Mouse (Mus musculus): ENCODE measurements around the gene Arhgap31.

Arhgap31 gene

DNA sequence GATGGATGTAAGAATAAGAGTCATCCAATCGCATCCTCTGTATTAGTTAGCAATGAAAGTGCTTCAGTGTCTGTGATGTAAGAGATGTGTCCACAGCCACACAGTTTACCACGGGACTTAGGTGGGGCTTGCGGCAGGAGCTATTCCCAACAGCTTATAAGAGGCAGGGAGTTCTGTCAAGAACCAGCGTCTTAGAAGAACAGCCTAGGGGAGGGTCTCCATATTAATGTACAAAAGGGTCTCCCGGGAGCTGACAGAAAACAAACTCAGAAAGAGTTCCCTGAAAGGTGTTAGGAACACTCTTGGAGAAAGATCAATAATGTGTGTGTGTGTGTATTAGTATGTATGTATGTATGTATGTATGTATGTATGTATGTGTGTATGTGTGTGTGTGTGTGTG, 60.4 kb downstream of the Arhgap31 start:
- no peak for DNase-seq (ENCODE audit: low read depth, low spot score)

DNA sequence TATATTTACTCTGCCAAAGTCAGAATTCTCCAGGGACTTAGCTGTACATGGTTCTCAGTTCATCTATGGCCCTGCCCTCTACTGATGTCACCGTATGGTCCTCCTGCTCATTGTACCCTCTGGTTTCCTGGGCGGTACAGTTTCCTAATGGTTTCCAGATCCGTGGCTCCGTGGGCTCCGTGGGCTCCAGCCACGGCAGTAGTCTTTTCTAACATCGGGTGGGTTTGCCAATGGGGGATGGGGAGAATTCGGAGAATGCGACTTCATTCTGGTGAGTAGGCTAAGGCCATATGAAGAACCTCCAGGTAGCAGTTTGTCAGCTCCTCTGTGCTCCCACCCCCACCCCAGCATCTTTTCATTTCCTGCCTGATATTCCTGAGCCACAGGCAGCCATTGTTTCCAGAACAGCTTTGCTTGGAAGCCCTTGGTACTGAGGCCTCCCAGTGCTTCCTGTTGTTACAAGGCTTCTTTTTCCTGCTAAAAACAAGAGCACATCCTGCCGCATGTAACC, 61.3 kb downstream of the Arhgap31 start:
- DNase-seq (ENCODE audit: low read depth, low spot score): peak; percentile 45

DNA sequence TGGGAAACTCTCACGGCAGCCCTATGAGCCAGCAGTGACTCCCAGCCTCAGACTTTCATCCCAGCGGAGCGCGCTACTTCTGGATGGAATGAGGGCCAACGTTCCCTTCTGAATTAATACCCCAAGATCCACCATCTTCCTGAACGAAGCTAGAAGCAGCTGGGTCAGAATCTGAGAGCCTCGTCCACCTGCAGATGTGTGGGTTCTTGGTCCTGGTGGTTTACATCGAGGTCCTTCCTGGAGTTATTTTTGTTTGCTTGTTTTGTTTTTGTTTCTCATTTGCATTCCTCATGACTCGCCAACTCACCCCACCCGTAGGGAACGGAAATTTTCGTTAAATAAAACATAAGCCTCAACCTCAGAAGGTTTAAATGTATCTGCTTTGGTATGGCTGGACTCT, 61.8 kb downstream of the Arhgap31 start:
- no peak for DNase-seq (ENCODE audit: low read depth, low spot score)

DNA sequence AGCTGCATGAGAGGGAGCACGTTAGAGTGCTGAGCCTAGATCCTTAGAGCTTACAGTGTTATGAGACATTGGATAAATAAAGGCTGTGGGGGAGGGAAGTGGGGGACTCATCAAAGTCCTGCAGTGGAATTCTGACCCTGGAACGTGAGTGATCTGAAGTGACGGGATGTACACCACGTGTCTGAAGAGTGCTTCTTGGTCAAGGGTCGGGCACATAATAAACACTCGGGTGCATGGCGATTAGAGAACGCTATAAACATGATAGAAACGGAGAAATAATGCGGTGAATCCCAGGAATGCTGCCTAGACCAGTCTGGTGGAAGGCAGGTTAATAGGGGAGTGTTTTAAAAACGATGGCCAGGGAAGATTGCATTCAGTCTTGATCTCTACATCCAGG, 63.6 kb downstream of the Arhgap31 start:
- no peak for DNase-seq (ENCODE audit: low read depth, low spot score)

DNA sequence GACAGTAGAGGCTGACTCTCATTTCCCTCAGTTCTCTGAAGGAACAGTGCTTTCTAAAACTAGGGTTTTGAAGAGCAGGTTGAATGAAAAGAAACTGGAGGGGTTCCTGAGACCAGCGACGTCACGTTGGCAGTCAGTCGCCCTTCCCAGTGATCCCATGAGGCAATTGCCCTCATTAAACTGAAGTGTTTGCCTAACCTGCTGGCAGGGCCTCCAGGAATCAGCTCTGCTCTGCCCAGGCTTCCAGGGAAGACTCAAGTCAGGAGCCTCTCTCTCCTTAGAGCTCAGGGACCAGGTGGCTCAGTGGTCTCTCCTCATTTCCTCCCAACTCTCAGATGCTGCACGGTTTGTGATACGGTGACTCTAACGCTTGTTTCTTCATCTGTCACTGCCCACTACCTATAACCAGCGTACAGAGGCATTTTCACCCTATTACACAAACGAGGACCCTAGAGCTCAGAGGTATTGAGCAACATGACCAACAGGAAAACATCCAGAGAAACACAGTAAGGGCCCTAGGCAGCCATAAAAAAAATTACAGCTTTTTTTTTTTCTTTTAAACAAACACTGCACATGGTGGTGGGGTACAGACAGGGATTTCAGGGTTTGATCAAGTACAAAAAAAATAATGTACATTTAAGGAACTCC, 64.2 kb downstream of the Arhgap31 start:
- no peak for DNase-seq (ENCODE audit: low read depth, low spot score)

DNA sequence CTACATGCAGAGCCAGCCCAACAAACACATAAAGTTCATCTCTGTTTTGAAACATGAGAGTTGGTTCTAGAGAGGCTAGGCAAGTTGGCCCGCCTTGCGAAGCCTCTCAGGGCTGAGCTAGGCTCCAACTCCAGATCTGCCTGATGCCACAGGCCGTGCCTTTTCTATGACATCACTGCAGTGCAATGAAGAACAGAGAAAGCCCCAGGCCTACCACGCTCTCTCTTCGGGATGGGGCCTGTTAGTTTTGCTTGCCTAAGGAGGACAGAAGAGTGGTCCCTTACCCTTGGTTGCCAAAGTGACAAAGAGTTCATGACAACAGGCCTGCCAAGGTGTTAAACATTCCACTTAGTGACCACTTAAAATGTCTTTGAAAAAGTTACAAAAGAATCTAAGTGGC, 64.9 kb downstream of the Arhgap31 start:
- DNase-seq (ENCODE audit: low read depth, low spot score): no peak

DNA sequence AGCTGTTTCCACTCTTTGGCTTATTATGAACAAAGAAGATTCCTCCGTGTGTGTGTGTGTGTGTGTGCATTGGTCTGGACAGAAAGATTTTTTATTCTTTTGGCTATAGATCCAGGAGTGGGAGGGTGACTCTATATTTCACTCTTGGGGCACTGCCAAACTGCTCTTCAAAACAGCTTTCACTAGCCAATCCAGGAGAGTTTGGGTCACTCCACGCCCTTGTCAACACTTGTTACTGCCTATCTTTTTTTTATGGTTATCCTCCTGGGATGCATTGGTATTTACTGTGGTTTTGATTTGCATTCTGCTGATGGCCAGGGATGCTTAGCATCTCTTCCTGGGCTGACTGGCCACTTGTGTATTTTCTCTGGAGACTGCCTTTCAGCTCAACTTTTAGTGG, 68.6 kb downstream of the Arhgap31 start:
- peak; percentile 96 for DNase-seq (ENCODE audit: low read depth, low spot score)

DNA sequence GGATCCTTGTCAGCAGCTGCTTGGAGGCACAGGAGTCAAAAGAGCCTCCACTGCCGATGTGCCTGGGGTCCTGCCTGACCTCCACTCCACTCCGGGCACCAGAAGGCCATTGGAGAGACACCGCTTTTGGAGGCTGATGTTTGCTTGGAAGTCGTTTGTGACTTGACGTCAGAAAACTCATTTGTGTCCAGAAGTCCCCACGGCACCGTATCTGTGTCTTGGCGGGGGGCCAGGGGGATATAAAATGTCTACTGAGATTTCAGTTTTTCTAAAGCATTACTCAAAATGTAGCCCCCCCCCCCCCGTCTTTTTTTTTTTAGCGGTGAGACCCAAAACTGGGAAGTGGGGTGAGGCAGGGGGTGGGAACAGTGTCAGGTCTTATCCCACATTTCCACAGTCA, 76.0 kb downstream of the Arhgap31 start:
- DNase-seq (ENCODE audit: low read depth, low spot score): no peak

DNA sequence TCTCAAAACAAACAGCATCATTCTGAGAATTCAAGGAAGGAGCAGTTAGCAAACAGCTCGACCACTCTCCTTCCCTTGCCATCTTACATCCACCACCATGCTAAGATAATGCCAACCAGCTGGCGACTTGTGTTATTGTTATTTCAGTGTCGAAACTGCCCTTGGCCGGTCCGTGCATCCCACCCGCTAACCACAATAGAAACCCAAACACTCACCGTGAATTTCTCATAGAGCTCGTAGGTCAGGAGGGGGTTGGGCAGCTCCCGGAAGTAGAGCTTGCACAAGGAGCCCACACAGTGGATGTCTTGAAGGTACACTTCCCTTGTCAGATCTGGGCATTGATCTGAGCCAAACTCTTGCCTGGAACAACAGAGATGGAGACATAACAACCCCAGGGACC, 76.4 kb downstream of the Arhgap31 start:
- no peak for DNase-seq (ENCODE audit: low read depth, low spot score)

DNA sequence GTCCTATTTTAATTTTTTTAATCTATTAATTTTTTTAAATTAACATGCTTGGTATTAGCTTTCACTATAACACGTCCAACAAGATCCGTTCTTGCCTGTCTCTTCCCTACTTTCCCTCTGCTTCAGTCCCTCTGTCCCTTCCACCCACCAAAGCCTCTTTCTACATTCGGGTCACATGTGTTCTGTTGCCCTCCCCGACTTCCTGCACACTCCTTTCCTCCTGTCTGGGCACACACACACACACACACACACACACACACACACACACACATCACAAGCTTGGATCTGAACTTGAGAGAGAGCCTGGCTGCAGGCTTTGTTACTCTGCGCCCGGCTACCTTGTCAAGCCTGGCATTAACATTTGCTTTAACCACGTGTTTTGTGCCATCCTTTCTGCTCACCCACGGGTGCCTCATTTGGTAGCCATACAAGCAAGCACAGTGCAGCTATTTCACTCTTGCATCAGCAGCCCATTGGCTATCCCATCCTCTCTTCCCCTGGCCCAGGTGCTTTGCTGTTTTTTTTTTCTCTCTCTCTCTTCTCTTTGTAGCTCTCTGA, 77.2 kb downstream of the Arhgap31 start:
- DNase-seq (ENCODE audit: low read depth, low spot score): no peak

DNA sequence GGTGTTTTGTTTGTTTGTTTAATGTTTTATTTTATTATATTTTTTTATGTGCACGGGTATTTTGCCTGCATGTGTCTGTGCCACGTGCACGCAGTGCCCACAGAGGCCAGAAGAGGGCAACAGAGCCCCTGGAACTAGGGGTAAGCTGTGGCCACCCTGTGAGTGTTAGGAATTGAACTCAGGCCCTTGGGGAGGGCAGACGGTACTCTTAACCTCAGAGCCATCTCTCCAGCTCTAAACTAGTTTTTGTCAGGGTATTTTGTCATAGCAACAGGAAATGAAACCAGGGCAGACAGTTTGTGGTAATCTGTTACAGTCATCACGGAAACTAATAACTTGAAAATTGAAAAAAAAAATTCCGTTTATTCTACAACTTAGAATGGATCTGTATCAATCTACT, 80.9 kb downstream of the Arhgap31 start:
- peak; percentile 77 for DNase-seq (ENCODE audit: low read depth, low spot score)

DNA sequence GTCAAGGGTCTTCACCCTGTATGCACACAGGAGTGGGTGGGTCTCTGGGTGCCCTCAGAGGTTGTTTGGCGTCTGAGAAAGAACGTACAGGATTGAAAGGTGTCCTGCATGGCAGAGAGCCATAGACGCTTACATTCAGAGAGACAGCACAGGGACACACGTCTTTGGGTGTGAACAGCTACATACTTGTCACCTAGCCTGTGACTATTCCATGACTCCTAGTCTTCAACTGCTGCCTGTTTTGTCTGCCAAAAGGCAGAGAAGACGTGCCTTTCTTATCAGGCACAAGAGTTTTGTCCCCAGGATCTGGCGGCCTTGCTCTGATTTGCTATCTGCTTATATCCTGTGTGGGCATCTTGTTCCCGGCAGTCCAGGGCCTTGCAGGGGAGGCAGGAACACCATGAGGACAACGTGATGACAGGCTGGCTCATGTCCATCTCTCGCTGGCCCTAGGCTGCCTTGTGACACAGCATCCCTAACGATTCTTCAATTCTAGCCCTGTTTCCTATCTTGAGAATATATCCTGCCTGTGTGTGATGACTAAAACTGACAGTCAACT, 87.2 kb downstream of the Arhgap31 start:
- DNase-seq (ENCODE audit: low read depth, low spot score): no peak

DNA sequence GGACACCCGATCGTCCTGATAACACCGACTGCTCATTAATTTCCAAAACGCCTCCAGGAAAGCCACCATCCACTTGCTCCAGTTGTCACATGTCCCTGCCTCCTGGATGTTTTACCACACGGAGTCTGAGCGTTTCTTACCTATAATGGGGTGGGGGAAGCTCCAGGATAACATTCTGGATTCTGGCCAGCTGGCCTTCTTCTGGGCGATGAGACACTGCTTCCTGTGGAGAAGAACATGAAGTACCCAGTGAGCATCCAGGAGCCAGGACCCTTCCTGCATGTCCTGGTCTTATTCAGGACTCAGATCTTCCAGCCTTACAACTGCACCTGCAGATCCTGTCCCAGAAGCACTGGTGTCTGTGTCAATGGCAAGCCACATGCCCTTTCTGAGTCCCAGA, 87.7 kb downstream of the Arhgap31 start:
- no peak for DNase-seq (ENCODE audit: low read depth, low spot score)

DNA sequence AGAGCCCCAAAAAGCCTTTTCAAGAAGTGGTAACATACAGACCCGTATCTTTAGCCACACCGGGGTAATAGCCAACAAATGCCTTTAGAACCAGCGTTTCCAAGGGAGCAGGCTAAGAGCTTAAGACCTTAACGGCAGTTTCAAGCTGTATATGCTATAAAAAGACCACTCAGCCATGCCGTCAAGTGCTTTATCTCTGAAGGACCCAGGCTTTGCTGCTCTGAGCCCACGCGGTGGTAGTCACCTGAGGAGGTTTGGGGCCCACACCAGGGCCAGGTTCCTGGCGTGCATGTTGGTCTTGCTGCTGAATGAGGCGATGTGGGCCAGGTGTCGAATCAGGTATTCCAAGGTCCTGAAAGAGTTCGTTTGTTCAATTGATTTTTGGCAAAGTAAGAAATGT, 88.8 kb downstream of the Arhgap31 start:
- DNase-seq (ENCODE audit: low read depth, low spot score): no peak

DNA sequence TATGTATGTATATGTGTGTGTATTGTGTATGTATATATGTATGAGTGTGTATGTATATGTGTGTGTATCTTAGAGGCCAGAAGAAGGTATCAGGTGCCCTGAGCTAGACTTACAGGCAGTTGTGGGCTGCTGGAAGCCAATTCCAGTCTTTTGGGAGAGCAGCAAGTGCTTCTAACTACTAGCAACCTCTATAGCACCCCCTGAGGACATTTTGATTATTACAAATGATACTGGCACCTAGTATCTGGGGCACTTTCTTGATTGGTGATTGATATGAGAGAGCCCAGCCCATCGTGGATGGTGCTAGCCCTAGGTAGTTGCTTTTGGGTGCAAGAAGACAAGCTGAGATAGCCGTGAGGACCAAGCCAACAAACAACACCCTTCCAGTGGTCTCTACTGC, 90.8 kb downstream of the Arhgap31 start:
- peak; percentile 63 for DNase-seq (ENCODE audit: low read depth, low spot score)

DNA sequence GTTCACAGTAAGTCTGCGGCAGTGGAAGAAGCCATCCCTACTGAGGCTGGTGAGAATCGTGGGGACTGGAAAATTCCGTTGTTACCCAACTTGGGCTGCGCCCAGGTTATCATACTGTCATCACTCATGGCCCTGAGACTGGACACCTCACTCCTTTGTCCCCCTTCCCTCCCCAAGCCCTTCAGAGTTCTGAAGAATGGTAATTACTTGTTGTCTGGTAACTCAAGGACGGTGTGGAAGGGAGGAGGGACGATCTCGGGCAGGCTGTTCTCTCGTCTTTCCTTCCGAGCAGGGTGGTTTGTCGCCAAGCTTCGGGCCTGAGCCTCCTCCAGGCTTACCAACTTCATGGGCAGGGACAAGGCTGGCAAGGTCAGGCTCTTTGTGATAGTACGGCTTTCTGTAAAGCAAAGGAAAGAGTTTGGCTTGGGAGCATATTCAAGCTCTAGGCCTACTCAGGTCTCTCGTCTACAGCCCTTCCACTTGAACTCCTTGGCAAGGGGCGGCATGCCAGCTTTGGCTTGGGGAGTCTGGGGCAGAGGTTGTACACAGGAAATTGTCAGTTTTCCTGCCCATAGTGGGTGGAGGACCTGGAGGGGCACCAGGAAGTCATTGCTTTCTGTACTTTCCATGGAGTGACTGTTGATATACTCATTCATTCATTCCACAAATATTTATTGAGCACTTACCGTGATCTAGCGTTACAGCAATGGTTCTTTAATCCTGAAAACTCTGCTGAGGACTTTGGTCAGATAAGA, 92.2 kb downstream of the Arhgap31 start:
- no peak for DNase-seq (ENCODE audit: low read depth, low spot score)

DNA sequence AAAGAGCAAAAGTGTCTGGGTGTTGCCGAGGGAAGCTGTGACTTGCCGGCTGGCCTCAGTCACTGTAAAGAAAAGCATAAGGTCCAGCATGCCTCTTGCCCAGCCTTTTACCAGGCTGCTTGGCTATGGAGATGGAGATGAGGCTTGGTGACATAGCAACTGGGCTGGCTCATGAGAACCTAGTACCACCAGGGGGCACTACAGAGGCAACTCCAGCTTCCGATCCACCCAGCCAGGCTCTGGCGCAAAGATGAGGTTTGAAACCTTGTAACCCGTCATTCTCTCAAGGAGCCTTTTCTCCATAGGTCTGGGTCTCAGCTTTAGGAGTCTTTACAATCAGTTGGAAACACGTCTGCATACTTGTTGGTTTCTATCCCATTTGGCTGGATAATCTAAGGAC, 94.0 kb downstream of the Arhgap31 start:
- peak; percentile 82 for DNase-seq (ENCODE audit: low read depth, low spot score)

DNA sequence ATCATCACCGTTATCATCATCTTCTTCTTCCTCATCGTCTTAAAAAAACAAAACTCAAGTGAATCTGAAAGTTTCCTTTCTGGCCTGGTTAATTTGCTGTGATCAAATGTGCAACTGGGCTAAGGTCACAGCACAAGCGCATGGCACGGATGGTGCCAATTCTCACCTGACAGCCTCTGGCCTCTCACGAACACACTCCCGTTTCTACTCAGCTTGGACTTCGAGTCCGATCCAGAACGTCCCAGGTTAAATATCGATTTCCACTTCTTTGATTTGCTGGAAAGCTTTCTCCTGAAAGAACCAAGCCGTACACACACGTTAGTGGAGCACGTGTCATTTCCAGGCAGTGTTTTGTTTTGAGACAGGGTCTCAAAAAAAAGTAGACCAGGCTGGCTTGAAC, 95.1 kb downstream of the Arhgap31 start:
- no peak for DNase-seq (ENCODE audit: low read depth, low spot score)

DNA sequence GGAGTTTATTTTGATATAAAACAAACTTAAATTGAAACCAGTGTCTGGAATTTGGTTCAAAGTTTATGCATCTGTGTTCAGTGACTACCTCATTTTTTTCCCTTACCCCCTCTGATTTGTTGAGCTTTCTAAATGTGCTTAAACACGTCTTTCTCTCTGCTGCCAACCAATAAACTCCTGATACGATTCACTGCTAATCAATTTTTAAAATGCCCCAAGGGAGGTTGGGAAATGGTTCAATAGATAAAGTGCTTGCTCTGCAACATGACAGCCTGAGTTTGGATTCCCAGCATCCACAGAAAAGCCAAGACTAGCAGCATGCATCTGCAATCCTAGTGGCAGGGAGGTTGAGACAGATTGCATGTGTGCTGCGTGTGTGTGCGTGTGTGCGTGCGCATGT, 99.4 kb downstream of the Arhgap31 start:
- no peak for DNase-seq (ENCODE audit: low read depth, low spot score)

DNA sequence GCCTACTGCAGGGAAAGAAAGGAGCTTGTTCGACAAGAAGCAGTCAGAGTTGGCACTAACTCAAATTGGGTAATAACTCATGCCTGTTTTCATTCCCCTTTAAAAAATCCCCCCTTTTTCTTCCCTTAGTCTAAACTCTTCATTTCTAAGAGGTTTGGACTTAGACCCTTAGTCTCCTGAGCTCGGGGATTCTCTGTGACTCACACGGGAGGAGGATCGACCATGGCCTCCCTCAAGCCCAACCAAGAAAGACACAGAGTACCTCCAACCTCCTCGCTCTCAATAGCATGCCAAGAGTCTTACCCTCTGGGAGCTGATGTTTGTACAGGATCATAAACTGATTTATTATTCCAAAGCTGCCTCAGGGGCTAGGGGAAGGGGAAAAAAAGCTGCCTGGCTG, 100.4 kb downstream of the Arhgap31 start:
- peak; percentile 31 for DNase-seq (ENCODE audit: low read depth, low spot score)

DNA sequence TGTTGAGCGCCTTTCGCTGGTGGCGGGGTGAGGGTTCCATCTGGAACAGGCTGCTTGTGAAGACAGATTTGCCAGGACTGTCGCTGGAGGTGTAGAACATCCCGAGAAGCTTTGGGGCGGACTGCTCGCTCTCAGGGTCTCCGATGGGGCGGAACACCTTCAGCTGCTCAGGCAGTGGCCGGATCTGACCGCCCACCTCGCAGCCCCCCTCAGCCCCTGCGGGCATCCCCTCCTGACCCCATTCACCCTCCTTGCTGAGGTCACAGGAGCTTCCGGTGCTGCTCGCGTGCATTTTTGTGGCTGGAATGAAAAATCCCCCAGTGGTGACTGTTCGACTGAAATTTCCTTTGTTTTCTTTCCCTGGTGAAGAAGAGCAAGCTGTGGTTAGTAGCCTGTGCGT, 104.0 kb downstream of the Arhgap31 start:
- no peak for DNase-seq (ENCODE audit: low read depth, low spot score)

DNA sequence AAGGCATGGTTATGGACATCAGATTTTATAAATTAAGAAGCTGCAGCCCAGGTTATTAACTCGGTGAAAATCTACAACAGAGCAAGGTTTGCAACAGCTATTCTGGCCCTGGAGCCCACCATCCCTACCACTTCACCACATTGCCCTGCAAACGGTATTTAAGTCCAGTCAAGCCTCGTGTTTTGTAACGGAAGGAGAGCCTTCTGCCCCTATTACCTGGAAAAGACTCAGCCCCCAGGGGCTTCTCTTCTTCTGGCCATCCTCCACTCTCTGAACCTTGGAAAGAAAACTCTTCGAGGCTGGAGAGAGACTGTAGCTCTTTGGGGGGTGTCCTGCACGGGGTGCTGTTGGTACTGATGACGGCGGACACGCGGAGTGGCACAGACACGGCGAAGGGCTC, 104.4 kb downstream of the Arhgap31 start:
- DNase-seq (ENCODE audit: low read depth, low spot score): no peak

DNA sequence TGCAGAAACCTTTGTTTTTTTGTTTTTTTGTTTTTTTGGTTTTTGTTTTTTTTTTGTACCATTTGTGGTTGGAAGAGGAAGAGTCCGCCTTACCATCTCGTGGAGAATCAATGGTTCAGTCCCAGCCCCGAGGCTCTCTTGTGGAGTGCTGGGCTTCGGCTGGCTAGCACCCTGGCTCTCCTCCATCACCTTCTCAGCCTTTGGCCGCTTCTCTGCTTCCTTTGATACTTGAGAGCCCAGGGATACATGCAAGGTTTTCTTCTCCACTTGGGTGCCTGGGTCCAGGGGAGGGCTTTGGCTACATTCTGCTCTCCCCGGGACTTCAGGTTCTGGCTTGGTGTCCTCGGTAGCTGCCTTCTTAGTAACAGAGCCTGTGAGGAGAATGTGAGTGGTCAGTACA, 106.6 kb downstream of the Arhgap31 start:
- no peak for DNase-seq (ENCODE audit: low read depth, low spot score)
